Mouse (Mus musculus): Measurements from ENCODE around the gene Tnf. TPM values are rescaled to one million over a fixed set of nuclear protein-coding genes. Genes with fewer than 3 reads are reported as not detected.

Tnf gene
- polyA plus RNA-seq (2012; rRNA removed), result 0.55 and 0.83 TPM in 2 replicates

DNA sequence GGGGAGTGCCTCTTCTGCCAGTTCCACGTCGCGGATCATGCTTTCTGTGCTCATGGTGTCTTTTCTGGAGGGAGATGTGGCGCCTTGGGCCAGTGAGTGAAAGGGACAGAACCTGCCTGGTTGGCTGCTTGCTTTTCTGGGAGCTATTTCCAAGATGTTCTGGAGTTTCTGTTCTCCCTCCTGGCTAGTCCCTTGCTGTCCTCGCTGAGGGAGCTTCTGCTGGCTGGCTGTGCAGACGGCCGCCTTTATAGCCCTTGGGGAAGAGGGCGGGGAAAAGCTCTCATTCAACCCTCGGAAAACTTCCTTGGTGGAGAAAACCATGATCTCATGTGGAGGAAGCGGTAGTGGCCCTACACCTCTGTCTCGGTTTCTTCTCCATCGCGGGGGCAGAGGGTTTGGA, at the start of gene Tnf:
Tnf (minus strand) TSS at position 221 of the 400 bp plus-strand sequence.
- no peak for DNase-seq (ENCODE audit: low spot score)

DNA sequence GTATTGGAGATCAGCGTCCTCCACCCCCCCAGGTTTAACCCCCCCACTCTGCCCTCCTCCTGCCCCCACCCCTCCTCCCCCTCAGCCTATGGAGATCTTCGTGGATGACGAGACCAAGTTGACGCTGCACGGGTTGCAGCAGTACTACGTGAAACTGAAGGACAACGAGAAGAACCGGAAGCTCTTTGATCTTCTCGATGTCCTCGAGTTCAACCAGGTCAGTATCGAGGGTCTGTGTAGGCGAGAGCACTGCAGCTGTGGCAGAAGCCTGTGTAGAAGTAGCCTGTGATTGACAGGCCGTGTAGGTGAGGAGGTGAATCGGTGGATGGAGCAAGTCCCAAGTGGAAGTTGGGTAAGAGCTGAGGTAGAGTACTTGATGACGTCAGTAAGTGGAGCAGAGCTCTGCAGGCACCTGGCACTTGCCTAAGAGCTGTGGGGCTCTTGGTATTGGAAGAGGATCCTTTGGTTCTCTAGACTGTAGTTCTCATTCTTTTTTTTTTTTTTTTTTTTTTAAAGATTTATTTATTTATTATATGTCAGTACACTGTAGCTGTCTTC, 49.4 kb upstream of the Tnf start:
- DNase-seq (ENCODE audit: low spot score), result no peak

DNA sequence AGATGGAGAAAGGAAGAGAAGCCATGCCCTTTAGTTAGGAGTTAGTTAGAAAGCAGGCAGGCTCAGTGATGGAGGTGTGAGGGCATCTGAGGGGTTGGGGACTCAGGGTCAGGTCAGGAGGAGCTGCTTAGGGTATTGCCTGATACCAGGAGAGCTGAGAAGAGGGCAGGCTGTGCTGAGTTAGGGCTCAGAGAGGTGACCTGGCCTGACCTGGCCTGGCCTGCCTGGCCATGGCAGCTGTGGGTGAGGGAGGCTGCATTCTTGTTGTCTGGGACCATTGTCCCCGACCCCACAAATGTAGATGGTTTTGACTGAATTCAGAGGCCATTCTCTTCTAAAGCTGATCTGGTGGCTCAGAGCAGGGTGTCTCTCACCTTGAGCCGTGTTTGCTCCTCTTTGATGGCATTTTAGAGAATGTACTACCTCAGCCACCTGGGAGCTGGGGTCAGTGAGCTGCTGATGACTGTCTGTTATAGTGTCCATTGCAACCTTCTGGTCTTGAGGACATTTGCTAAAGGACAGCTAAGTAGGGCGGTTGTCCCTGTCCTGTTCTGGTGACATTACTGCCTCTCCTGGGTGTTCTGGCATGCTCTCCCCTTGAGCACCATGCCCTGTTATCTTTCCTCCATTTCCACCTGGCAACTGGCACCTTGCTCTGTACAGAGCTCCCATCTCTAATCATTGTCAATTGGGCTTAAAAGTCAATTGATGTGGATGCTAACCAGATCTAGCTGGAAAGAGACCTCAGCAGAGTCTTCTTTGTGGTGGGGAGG, 48.7 kb upstream of the Tnf start:
- no peak for DNase-seq (ENCODE audit: low spot score)

DNA sequence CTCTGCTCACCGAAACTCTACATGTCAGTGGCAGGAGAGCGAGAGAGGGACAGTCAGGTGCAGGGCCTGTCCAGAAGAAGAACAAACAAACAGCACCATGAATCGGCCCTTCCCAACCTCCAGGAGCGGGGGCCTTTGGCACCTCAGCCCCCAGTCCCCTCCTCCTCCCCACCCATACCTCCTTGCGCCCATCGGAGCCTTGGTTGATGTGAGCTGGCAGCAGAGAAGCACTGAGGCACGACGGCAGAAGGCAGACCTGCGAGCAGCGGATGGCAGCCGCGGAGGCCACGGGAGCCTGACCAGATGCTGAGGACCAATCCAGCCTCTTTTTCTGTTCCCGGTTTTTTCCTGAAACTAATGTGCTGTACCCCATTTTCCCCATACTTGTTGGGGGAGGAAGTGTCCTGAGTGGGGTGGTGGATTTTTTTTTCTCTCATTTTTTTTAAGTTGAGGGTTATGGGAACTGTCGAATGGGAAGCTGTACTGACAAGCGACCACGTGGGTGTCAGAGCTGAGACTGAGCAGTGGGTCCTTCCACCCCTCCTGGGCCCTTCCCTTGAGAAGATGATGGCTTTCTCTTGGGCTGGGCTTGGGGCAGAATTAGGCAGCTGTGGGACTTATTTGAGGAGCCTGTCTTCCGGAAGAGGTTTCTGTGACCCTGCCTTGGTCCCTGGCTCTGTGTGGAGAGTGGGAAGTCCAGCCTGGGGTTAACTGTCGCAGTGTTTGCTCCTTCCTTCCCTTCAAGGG, 47.8 kb upstream of the Tnf start:
- no peak for DNase-seq (ENCODE audit: low spot score)

DNA sequence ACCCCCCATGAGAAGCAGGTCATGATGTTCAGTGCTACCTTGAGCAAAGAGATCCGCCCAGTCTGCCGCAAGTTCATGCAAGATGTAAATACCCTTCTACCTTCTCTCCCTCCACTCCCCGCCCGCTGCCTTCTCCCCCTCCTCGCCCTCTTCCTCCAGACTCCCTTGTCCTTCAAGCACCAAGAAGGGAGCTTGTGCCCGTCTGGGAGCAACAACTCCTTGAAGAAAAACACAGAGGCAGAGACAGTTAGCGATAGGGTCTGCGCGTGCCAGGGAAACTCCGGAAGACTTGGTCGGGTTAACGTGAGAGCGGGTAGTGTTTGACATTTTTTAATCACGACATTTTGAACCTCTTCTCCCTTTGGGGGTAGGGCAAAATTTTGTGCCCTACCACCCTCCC, 47.2 kb upstream of the Tnf start:
- DNase-seq (ENCODE audit: low spot score), result no peak

DNA sequence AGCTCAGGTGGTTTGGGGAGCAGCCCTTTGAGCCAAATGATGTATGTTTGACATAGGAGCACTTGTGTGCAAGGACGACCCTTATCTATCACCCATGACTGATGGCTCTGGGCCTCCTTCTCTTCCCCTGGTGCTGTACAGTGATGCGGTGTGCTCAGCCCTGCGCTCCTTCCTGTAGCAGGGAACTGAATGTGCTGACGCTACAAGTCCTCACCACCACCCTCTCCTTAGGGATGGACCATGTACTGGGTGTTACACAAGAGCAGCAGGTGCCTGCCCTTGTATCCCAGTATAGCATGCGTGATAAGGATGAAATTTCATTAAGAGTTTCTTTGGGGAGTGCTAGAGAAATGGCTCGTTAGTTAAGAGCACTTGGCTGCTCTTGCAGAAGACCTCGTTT, 45.3 kb upstream of the Tnf start:
- no peak for DNase-seq (ENCODE audit: low spot score)

DNA sequence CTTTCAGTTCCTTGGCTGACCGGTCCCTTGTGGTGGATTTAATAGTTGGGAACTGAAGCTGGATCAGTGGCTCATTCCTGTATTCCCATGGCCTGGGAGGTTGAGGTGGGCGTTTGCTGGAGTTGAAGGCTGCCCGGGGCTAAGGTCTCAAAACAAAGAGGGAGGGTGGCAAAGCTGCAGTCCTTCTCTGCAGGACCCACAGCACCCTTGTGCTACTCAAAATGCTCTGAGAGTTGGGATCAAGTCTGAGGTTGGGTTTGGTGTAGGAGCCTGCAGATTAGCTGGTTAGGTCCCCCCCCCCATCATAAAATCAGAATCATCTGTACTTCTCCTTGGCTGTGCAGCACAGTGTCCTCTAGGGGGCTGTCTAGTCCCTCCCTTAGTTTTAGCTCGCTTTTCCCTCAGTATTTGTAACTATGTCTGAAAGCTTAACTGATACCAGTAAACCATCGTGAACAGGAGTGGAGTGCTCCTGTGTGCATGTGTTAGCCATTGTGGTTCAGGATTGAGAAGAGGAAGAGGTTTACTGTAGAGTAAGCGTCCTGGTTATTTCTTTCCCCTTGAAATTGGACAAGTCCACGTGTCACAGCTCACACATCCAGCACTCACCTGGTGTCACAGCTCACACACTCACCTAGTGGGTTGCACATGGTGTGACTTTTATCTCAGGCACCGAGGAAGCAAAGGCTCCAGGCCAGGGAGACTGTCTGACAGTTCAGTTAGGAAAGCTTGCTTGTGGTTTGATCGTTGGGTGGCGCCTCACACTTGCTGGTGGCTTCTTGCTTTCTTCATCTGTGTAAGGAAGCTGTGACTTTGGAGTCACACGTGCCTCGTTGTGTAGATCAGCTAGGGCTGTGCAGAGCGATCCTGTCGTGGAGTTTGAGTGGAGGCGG, 44.2 kb upstream of the Tnf start:
- DNase-seq (ENCODE audit: low spot score), result no peak

DNA sequence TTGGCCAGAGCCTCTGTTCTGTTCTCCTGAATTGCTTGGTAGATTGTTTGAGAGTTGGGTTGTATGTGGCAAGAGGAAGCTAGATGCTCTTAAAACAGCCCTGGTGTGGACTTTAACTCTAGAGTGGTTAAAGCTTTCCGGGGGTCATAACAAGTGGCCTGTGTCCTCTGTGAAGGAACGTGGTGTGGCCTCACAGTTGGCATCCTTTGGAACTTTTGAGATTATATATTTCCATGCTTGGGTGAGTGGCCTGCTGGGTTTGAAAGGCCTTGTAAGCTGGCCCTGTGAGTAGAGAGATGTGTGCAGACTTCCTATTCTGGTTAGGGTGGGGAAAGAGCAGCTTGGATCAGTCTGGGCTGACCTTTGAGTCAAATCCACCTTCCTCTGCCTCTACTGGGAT, 43.2 kb upstream of the Tnf start:
- DNase-seq (ENCODE audit: low spot score), result no peak

DNA sequence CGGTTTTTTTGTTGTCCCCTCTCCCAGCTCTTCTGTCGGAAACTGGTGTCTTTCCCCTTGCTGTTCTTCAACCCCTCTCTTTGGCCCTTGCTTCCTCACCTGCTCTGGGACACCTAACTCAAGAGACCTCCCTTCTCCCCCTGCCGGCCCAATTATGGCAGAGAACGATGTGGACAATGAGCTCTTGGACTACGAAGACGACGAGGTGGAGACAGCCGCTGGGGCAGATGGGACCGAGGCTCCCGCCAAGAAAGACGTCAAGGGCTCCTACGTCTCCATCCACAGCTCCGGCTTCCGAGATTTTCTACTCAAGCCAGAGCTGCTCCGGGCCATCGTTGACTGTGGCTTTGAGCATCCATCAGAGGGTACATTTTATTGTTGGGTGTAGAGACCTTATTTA, 41.3 kb upstream of the Tnf start:
- no peak for DNase-seq (ENCODE audit: low spot score)

DNA sequence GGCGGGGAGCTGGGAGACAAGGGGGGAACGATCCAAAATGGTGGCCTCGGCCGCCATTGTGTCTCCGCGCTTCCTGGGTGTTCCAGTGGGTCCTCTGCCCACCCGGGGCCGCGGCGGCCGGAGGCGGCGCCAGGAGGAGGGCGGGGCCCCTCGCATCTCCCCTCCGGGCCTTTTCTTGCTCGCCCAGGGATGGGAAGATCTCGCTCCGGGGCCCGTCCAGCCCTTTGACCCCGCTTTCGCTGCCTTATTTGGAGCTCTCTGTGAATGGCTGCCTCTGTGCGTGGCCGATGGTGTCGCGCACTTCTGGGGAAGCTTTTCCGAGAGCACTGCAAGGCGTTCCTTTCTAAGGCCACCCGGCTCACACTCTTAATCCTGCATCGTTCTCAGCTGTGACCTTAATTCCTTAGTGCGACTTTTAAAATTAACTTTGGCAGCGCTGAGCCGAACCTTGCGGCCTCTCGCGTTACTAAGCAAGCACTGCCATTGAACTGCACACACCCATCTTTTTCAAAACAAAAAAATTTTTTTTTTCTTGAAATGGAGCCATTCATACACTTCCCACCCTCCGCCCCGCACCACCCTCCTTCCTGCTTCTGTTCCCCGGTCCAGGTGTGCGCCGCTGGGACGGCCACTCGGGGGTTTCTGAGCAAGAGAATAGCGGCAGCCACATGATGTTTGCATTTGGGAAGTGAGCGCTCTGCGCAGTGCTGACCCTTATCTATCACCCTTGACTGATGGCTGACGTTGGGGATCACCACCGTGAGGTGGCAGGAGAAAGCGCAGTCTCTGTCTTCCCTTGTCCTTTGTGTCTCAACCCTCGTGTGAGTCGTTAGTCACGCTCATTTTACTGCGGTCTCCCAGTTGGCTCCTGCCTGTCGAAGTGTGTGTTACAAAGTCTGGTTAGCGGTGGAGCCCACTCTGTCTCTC, 40.5 kb upstream of the Tnf start:
- no peak for DNase-seq (ENCODE audit: low spot score)

DNA sequence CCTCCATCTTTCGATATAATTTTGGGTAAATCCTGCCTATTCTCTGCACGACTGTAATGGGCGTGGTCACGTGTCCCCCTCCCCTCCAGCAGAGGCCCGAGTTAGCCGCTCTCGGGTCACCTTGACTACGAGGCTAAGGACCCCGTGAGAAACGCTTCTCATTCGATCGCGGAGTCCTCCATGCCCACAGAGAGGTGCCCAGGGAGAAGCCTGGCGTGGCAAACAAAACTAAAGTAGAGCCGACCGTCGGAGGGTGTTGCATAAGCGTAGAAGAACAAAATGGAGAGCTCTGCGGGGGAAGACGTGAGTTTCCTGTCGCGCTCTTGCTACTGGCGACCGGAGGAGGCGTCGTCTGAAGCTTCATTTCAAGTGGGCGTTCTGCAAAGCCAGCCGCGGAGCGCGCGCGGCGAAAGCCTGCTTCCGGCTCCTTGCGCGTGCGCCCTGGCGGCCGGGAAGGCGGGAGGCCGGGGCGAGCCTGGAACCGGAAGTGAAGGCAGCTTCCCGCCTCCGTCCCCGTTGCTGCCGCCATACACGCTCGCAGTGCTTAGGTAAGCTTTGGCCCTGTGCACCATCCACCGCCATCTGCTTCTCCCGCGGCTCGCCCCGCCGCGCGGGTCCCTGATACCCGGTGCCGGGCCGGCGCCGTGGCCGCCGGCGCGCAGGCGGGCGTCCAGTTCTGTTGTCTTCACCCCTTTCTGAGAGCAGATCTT, 39.7 kb upstream of the Tnf start, which contains the start of gene Ddx39b:
Ddx39b (plus strand) TSS at position 442 of the 710 bp plus-strand sequence.
- peak; percentile 96 for DNase-seq (ENCODE audit: low spot score)

DNA sequence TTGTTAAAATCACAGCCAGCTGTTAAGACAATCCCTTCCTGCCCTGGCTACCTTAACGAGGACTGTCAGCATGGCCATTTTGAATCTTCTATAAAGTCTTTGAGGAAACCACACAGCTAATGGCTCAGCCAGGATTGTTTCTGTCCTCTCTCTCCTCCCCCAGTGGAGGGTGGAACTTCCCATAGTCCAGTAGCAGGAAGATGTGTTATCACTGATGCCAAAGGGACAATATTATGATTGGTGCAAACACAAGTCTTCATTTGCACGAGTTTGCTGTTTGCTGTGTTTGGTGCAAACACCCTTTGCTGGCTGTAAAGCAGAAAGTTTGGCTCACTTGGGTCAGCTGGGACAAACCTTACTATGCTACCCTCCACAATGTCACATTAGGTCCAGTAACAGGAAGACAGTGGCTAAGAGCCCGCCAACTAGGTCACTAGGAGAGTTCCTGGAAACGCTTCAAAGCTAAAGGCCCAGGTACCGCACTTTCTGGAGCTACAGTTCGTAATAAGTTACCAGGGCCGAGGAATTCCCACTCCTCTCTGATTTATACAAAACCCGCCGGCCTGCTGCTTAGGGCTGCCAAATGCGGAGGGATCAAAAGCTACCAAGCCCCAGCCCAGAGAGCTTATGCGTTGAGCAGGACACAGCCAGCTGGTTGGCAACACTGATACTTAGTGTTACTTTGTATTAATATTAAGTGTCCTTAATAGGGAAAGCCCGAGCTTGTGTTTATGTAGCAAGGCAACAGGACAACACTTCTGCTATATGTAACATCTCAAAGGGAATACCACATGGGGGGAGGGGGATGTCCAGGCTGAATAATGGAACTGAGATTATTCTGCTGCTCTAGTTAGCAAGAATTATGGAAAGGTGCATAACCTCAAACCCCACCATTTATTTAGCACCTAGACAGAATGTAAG, 38.8 kb upstream of the Tnf start:
- DNase-seq (ENCODE audit: low spot score), result no peak

DNA sequence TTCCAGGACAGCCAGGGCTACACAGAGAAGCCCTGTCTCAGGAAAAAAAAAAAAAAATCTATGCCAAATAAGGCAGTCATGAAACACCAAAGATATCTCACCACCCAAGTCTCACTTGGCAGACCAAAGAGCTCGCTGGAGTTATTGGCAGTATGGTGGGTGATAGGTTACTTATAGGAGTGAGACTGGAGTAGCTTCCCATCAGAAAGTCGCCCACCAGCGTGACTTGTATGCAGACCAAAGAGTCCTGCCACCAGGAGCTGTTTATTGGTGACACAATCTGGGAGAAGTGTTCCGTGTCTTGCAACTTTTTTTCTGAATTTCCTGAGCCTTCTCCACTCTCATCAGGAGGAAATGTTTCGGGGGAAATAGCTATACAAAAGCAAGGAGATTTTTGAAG, 37.9 kb upstream of the Tnf start:
- no peak for DNase-seq (ENCODE audit: low spot score)

DNA sequence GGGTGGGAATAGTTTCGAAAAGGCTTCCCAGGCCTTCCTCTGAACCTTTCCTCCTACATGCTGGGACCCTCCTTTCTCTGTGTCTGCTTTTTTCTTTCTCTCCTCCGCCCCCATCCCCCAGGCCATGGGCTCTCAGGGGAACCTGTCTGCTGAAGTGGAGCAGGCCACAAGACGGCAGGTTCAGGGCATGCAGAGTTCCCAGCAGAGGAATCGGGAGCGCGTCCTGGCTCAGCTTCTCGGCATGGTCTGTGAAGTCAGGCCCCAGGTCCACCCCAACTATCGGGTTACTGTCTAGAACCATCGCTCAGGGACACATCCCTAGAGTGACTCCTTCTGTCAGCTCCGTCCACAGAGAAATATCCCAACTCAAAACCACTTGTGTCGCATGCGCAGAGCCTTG, 35.7 kb upstream of the Tnf start:
- no peak for DNase-seq (ENCODE audit: low spot score)

DNA sequence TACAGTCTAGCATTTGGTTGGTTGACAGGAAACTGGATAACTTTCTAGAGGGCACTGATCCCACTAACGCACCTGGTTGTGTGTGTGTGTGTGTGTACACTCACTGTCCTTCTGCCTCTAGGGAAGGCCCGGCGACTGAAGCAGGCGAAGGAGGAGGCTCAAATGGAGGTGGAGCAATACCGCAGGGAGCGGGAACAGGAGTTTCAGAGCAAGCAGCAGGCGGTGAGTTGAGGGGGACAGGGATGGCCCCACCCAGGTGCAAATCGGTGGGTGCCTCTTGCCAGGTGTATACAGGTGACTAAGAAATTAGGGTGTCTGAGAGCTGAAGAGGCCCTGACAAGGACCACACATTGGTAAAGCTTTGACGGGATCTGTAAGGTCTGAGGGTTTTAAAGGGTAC, 35.2 kb upstream of the Tnf start:
- no peak for DNase-seq (ENCODE audit: low spot score)

DNA sequence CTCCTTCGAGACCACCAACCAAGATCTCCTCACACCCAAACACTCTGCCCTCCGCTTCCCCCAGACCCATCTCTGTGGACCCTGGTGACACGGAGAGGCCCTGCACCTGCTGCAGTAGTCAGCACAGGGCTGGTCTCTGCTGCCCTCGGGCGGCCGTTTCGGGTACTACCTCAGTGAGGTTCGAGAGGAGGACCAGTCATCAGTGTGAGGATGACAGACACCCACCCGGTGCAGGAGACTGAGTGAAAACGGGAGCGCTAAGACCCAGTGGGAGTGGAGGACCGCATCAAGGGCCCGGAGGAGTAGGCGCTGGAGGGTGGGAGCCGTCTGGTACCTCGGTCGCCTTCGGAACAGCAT, 34.6 kb upstream of the Tnf start:
- DNase-seq (ENCODE audit: low spot score), result peak; percentile 97

DNA sequence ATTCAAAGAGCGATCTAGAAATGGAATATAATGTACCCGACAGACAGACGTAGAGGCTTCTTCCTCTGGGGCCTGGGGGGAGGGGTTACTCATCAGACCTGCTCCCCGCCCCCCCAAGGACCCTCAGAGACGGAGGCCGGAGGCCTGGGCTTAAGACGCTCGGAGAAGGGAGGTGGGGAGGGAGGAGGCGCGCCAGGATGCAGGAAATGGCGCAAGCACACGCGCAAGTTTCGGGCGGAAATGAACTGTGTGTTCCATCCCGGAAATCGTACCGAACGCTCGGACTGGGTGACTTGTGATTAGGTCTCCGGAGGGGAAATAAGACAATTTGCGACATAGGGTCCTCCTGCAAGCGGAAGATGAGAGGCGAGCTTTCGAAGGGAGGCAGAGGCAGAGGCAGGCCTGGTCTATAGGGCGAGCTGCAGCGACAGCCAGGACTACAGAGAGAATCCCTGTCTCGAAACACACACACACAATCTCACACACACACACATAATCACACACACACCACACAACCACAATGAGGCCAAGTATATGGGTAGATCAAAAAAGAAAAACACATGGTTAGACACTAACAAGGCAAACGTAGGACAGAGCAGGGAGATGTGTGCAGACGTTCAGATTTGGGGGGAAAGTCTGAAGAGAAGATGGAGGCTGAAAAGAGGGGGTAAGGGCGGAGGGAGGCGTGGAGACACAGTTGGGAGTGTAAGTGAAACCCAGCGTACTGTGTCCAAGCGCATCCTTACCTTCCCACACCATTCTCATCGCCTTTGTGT, 34.0 kb upstream of the Tnf start, which contains the start of gene Nfkbil1:
Nfkbil1 (minus strand) TSS at position 179 of the 776 bp plus-strand sequence.
- peak; percentile 71 for DNase-seq (ENCODE audit: low spot score)

DNA sequence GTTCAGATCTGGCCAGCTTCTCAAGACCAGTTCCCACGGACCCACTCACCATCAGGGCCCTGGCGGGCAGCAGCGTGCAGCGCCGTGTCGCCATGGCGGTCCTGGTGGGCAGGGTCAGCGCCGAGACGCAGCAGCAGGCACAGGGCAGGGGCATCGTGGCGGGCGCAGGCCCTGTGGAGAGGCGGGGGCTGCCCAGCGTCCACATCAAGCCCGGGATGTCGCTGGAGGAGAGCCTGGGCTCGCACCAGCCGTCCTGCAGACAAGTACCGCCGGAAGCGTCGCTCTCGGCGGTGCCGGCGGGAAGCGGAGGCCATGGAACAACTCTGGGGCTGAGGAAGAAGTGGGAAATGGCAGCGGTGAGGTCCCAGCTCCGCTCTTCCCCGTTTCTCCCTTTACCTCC, 33.1 kb upstream of the Tnf start:
- peak; percentile 54 for DNase-seq (ENCODE audit: low spot score)

Measured in urinary bladder, adult 2 months (tissue).